Mouse (Mus musculus) layer of hippocampus, postnatal 10 days (tissue): ENCODE results near the gene BC049352. TPM values are rescaled to one million over a fixed set of nuclear protein-coding genes. Genes with fewer than 3 reads are reported as not detected.

Experiments used
- DNase-seq, 2 experiments: peaks; one replicate each; pipeline ENCODE4 v3.0.0; 2021; ENCODE audit warnings: low spot score in 2 of 2
- long read RNA-seq: library from polyadenylated mRNA; stranded (forward); transcript quantifications from one replicate; pipeline ENCODE4 v2.0.0, GENCODE M21; 2023
- total RNA-seq, 2 experiments: library from RNA; stranded (reverse); gene quantifications; 2 replicates each; pipeline ENCODE4 v1.2.3; 2021

Gene BC049352
- under 1 TPM in 1 of 2 experiments, not detected in 1; 0.20 TPM for total RNA-seq
- long read RNA-seq, partial matches to known transcripts = 0 of 1 reads
- long read RNA-seq, other reads (novel, unspliced or antisense) = 1 of 1 reads

DNA sequence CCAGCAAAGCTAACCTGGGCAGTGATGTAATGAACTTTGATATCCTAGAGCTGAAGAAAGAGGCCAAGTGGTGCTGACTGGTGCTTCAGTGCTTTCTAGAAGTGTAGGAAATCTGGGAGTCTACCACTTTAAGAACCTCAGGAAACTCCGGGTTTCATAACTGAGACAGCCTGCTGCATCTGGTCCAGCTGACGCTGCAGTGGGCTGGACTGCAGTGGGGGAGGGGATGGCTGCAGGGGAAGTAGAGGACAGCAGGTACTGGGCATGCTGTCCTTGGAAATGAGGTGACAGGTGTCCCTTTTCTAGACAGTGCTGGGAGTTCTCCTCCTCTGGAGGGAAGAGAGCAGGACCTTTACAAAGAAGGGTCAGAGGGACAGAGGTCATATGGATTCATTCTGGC lies at the start of gene BC049352:
BC049352 (plus strand) TSS at position 238 of the 400 bp plus-strand sequence.
- no peak for DNase-seq

- peak; percentile 39 to 54 for DNase-seq
Observed at GRCm38 (mm10) chr9:45133484-45134310, 48.1 kb upstream of the BC049352 start.

- no peak for DNase-seq
Observed at GRCm38 (mm10) chr9:45136442-45137169, 45.2 kb upstream of the BC049352 start.

GRCm38 (mm10) chr9:45138191-45139032 lies 43.4 kb upstream of the BC049352 start, which contains the start of gene Scn4b:
Scn4b (plus strand) TSS chr9:45138395.
- DNase-seq = peak; percentile 37 to 39

DNA sequence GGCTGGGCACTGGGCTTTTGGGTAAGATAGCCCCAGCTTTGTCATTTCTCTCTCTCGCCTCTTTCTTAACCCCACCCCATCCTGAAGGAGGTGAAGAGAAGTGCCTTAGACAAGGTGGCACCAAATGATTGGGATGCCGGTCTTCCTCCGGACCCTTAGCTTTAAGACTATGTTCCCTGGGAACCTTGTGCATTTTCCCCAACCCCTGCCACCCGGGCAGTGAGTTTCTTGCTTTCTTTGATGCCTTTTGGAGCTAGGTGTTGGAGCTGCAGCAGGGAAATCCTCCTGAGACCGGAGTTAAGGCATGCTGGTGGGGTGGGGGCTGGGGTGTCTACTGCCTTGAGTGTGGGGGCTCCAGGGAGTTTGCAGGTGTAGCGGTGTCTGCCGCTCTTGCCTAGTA lies 42.7 kb upstream of the BC049352 start:
- DNase-seq = no peak

- no peak for DNase-seq
Observed at GRCm38 (mm10) chr9:45140945-45141344, 40.9 kb upstream of the BC049352 start.

GRCm38 (mm10) chr9:45142686-45143085 lies 39.1 kb upstream of the BC049352 start:
- no peak for DNase-seq

DNA sequence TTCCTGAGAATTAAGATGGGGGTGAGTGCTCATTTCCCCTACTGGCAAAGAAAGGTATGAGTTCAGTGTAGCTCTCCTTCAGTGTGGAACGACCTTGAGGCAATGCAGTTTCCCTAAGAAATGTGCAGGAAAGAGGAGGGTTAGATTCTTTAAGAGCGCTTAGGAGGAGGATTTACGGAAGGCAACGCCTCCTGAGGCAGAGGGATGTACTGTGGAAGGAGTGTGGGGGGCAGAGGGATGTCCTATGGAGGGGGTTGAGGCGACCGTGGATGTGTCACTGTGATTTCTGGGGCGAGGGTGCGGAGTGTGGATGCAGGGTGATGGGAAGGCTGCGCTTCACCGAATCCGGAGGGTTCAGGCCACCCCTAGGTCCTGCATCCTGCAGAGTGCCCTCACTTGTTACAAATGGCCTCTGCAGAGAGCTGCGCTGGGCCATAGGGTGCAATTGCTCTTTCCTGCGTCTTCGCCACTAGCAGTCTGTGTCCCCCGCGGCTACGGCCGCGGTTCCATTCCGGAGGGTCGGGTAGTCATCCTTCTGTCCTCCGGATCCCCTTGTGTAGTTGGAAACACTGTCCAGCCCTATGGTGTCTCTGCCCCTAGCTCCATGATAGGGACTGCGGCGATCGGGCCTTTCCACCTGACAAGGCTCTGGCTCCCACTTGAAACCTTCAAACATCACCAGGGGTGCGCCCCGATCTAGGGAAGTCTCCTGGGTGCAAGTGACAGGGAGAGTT lies 36.1 kb upstream of the BC049352 start:
- peak; percentile 18 to 22 for DNase-seq

DNA sequence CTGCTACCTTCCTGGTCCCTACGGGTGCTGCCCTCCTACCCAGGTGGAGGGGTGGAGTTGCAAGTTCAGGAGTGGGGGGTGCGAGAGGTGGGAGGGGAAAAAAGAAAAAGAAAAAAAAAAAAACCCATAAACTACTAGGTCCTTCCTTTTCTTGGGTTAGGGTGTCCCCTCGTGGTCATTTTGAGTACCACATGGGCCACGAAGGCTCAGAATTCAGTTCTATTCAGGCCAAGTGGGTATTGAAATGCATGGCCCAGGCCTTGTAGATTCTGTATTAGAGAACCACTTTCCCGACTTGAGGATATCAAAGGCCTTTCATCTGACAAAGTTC lies 35.6 kb upstream of the BC049352 start:
- peak; percentile 88 for DNase-seq

GRCm38 (mm10) chr9:45150933-45151332 lies 30.9 kb upstream of the BC049352 start:
- DNase-seq = no peak

DNA sequence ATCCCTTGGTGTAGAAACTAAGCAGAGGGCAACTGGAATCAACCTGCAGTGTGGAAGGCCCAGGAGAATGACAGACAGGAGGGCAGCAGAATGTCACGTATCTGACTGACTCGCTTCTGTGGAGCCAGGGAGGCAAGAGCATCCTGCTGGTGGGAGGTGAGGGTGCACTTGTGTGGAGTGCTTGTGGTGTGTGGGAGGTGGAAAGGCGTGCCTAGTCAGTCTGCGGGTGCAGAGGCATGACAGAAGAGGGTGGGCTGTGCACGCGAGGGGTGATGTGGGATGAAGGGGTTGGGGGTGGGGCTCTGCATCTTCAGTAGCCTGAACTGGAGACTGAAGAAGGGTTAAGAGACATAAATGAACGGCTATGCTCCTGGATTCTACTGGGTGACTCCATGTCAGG lies 28.4 kb upstream of the BC049352 start:
- no peak for DNase-seq

GRCm38 (mm10) chr9:45167903-45168302 lies 13.9 kb upstream of the BC049352 start:
- no peak for DNase-seq

GRCm38 (mm10) chr9:45170150-45170549 lies 11.7 kb upstream of the BC049352 start:
- DNase-seq = no peak

DNA sequence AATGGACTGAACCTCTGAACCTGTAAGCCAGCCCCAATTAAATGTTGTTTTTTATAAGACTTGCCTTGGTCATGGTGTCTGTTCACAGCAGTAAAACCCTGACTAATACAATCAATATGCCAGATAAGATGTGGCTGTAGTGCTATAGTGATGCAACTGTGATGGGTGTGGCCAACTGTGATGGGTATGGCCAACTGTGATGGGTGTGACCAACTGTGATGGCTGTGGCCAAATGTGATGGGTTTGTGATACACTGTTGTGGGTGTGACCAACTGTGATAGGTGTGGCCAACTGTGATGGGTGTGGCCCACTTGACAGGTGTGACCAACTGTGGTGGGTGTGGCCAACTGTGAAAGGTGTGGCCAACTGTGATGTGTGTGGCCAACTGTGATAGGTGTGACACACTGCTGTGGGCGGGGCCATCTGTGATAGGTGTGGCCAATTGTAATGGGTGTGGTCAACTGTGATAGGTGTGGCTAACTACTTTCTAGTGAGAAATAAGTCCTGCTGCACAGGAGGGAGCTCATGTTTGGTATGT lies 10.7 kb upstream of the BC049352 start:
- no peak for DNase-seq

GRCm38 (mm10) chr9:45173475-45173874 lies 8.3 kb upstream of the BC049352 start:
- DNase-seq = no peak

DNA sequence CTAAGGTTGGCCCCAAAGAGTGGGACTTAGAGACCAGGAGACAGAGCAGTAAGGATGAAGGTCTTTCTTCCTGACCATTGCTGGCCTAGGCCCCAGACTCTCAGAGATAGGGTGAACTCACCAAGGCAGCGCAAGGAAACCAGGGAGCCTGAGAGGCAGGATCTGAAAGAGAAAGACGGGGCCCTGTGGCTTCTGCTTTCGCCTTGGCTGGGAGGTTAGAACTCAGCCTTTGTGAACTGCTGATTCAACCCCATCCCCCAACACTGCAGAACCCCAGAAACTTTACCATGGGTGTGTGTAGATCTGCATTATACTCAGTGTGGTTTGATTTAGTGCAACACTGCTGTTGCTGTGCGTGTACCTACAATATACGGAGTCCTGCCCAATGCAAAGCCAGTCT lies 2.5 kb upstream of the BC049352 start:
- no peak for DNase-seq

DNA sequence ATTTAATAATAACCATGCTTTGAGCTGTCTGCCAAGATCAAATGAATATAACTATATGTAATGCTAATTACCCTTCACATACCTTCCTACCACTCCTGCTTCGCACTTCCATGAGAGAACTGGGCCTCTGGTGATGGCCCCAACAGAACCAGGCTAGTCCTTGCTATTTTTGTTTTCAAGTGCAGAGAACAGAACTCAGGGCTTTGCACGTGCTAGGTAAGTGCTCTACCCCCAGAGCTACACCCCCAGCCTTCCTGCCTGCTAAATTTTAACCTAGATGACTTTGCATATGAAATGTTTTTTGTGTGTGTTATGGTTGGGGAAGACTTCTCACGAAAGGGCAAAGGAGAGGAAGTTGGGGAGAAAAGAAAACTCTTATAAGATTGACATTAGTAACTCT lies 714 bp downstream of the BC049352 start:
- no peak for DNase-seq

- DNase-seq = no peak
Observed at GRCm38 (mm10) chr9:45183266-45183665, 1.5 kb downstream of the BC049352 start.

DNA sequence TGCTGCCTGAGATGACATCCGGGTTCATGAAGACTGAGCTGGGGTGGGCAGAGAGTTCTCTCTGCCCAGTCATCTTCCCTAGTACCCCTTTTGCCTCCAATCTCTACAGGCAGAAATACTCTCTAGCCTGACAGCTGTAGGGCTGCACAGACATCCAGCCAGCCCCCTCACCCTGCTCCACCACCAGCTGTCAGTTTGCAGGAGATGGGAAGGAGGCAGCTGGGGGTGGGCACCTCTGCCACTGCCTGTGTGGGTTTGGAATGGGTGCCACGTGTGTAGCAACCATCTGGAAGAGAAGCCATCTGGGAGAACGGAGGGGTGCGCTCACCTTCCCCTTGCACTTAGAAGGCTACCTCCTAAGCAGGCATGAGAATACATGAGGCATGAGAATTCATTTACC lies 3.4 kb downstream of the BC049352 start:
- DNase-seq = peak in 1 of 2 experiments; percentile 11
